Mouse (Mus musculus): Measurements from ENCODE around the gene D630003M21Rik. TPM values are rescaled to one million over a fixed set of nuclear protein-coding genes. Genes with fewer than 3 reads are reported as not detected.

D630003M21Rik gene
- total RNA-seq, 2 experiments from 2014 or later, result 3.8 to 4.8 TPM

DNA sequence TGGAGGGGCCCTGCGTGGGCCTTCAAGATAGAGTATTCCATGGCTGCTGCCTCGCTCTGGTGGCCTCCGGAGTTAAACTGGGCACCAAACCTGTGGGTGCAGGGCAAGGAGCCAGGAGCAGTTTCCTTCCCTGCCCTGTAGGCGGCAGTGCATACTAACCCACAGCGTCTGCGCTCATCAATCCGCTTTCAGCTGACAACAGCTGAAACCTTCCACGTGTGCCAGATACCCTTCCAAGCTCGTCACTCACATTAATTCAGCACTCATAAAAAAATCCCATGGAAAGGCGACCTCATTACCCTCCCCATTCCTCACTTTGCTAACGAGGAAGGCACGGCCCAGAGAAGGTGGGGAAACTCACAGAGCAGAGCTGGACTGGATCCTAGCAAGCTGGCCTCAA is 21.2 kb downstream of the D630003M21Rik start:
- intact Hi-C loops (cut with DNase I), result loop anchor here (5.0 kb wide), 2 partner anchors 49 to 139 kb away; partner anchors contain the start of gene Bpi
- peak; percentile 73 to 76 for DNase-seq (ENCODE audit: low spot score in 2 of 2)

DNA sequence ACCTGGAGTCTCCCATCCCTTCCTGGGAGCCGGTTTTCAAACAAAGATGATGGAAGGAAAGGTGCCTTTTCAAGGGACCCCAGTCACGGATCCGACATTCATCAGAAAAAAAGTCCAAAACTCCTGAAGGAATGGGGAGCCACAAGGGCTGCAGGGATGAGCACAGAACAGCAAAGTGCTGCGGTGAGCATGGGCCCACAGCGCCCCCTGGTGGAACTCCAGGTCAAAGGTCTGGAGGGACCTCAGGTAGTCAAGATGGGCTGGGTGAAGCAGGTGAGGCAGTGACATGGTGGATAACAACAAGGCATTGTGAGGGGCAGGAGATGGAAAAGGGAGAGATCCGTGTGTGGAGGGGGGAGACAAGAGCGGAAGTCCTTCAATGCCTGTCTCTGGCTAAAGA is 24.9 kb downstream of the D630003M21Rik start:
- intact Hi-C loops (cut with DNase I), result loop anchor here (2.0 to 5.0 kb wide), 3 partner anchors 97 to 599 kb away; no protein-coding TSS in a partner anchor
- DNase-seq (ENCODE audit: low spot score in 2 of 2), result peak; percentile 62 to 83

DNA sequence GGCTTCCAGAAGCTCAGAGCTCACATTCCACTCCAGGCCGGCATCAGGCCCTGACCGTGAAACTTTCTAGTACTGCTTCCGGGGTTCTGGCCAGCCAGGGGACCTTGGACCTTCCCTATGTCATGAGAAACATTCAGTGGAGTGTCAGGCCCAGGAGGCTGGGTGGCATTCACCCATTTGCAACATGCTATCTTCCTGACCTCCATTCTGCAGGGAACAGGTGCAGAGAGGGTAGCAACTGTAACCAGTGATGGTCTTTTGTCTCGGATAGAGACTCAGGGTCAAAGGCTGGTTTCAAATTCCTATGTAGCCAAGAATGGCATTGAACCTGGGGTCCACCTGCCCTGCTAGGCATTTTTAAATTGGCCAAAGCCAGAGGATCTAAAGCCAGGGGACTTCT is 25.3 kb downstream of the D630003M21Rik start:
- intact Hi-C loops (cut with DNase I), result loop anchor here (2.0 to 5.0 kb wide), 3 partner anchors 96 to 599 kb away; no protein-coding TSS in a partner anchor
- no peak for DNase-seq (ENCODE audit: low spot score in 2 of 2)

DNA sequence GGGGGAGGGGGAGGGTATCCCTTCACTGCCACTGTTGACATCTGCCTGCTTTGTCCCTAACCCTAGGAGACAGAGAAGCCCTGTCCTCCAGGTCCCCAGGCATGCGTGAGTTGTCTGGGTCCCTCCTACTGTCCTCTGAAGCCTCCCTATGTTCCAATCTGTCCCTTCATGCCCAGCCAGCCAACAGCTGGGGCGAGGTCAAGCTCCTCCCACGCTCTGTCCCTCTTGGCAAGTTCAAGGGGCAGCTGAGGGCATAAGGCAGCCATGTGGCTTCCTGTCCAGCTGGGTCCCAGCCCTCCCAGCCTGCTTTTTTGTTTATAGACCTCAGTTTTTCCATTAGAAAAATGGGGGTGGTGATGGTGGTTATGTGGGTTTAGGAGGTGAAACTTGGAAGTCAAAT is 29.7 kb downstream of the D630003M21Rik start:
- intact Hi-C loops (cut with DNase I), result no loop called here
- no peak for DNase-seq (ENCODE audit: low spot score in 2 of 2)

- intact Hi-C loops (cut with DNase I), result no loop called here
These were observed 30.2 kb downstream of the D630003M21Rik start for GRCm38 (mm10) chr2:158198861-158199260.

GRCm38 (mm10) chr2:158197971-158198370 is 31.1 kb downstream of the D630003M21Rik start:
- DNase-seq (ENCODE audit: low spot score in 2 of 2), result no peak
- intact Hi-C loops (cut with DNase I), result no loop called here

More at GRCm38 (mm10) chr2:158198861-158199260, 30.2 kb downstream of the D630003M21Rik start:
- no peak for DNase-seq (ENCODE audit: low spot score in 2 of 2)

GRCm38 (mm10) chr2:158194945-158195640 is 33.9 kb downstream of the D630003M21Rik start:
- intact Hi-C loops (cut with DNase I), result loop anchor here (5.0 kb wide), 1 partner anchor 133 kb away; no protein-coding TSS in a partner anchor
- DNase-seq (ENCODE audit: low spot score in 2 of 2), result peak; percentile 61 to 81

DNA sequence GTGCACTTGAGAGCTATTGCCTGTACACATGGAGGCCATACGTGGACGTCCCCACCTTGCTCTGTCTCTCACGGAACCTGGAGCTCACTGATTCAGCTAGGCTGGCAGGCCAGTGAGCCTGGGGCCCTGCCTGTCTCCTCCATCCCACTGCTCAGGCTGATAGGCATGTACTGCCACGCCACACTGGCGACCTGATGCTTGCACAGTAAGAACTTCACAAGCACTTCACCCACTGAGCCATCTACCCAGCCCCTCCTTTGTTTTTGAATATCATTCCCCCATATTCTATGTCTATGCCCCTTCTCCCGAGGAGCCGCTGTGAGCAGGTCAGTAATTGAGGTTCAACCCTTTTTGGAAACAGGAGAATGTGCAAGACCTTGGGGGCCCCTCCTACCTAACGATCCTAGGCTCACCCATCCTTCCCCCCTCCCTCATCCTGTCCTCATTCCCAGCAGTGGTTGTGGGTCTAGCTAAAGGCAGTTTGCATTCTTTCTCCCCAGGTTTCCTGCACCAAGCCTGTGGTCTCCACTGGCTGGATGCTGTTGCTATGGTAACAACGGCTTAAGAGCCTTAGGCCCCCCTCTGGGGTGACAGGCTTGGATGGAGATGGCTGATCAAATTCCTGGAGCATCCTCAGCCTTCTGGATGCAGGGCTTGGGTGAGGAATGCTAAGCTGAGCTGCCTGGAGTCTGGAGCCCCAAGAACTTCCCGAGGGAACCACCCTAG is 35.2 kb downstream of the D630003M21Rik start:
- intact Hi-C loops (cut with DNase I), result loop anchor here (5.0 kb wide), 1 partner anchor 131 kb away; no protein-coding TSS in a partner anchor
- DNase-seq (ENCODE audit: low spot score in 2 of 2), result no peak

GRCm38 (mm10) chr2:158191098-158191497 is 37.9 kb downstream of the D630003M21Rik start:
- intact Hi-C loops (cut with DNase I), result loop anchor here (5.0 kb wide), 1 partner anchor 129 kb away; no protein-coding TSS in a partner anchor
- DNase-seq (ENCODE audit: low spot score in 2 of 2), result peak; percentile 18 to 44

DNA sequence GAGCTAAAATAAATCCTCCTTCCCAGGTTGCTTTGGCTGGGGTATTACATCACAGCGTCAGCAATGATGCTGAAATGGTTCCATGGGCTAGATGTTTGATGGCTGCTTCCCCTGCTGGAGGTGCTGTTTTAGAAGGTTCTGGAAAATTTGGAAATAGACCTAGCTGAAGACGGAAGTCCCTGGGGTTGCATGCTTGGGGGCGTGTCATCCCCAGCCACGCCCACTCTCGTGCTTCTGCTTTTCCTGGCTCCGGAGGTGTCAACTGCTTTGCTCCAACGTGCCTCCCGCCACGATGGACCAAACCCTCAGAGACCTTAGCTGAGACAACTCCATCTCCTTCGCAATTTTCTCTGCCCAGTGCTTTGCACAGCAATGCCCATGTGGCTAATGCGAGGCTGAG is 39.6 kb downstream of the D630003M21Rik start:
- DNase-seq (ENCODE audit: low spot score in 2 of 2), result no peak
- intact Hi-C loops (cut with DNase I), result no loop called here

GRCm38 (mm10) chr2:158186206-158186871 is 42.7 kb downstream of the D630003M21Rik start:
- no peak for DNase-seq (ENCODE audit: low spot score in 2 of 2)
- intact Hi-C loops (cut with DNase I), result no loop called here

DNA sequence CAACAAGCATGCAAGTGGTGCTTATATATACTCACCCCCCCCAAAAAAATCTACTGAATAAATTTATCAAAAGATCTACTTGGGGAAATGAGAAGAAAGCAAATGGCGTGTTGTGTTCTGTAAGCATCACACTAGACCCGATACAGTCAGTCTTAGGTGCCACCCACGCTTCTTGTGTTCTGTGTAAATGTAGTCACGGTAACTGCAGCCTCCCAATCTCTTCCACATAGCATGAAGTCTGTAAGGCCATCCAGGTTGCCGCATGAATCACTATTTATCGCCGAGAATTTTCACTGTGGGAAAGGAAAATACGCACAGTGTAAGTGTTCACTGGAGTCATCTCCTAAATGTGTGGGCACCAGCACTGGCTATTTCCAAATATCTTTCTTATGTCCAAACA is 45.8 kb downstream of the D630003M21Rik start:
- DNase-seq (ENCODE audit: low spot score in 2 of 2), result peak in 1 of 2 experiments; percentile 54
- intact Hi-C loops (cut with DNase I), result loop anchor here (5.0 kb wide), 1 partner anchor 71 kb away; no protein-coding TSS in a partner anchor

DNA sequence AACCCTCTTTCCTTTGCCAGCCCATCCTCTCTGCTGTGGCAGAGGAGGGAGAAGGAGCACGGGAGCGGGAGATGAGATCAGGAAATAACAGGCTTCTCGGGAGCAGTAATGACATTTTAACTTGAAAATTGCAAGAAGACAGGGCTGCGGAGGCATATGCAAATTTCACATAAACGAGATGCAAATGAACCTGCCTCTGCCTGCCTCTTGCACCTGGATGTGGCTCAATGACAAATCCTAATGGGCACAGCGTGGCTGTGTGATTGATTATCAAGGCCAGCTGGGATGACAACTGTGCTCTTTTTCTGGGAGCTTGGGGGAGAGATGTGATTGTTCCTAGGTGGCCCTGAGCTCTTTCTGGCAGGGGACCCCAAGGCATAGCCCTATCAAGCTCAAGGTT is 47.1 kb downstream of the D630003M21Rik start:
- DNase-seq (ENCODE audit: low spot score in 2 of 2), result peak in 1 of 2 experiments; percentile 34
- intact Hi-C loops (cut with DNase I), result loop anchor here (5.0 kb wide), 1 partner anchor 70 kb away; no protein-coding TSS in a partner anchor

DNA sequence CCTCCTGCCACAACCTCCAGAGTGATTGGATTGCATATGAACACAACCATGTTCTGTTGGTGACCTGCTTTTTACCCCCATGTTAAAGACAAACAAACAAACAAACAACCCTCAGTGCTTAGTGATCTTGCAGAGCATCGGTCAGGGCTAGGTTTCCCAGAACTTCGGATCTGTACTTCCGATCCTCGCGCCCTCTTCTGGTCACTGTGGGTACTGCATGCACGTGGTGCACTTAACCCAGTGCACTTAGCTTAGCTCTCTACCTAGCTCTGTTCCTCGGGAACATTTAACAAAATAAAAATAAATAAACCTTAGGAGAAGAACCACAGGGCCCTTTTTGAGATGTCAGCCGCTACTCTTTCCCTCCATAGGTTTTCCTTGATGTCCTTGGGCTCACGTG is 48.2 kb downstream of the D630003M21Rik start:
- DNase-seq (ENCODE audit: low spot score in 2 of 2), result peak; percentile 54 to 70
- intact Hi-C loops (cut with DNase I), result loop anchor here (5.0 kb wide), 1 partner anchor 68 kb away; no protein-coding TSS in a partner anchor

DNA sequence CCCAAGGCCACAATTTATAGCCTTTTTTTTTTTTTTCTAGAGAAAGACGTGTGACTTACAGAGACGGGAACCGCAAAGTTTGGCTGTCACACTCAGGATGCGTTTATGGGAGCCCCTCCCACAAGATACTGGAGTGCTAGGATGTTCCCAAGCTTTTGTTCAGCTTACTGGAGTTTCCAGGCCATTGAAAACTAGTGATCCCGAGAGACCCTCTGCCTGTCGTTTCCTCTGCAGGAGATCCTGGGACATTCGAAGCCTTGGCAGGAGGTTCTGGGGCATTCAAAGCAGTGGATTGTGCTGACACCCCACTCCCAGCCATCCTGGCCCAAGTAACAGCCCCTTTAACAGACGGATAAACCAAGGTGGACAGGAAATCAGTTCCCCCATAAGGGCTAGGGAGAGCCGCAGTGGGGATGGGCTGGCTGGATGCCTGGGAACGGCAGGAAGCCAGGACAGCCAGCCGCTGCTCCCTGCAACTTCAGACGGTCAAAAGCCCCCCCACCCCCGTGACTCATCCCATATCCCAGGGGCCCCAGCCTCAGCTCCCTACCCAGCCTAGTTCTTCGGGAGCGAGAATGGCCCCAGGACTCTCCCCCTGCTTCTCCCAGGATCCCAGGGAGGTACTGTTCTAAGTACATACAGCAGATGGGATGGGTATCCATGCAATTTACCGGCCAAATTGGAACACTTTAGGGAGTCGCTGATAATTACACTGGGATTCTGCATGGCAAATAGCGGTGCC is 49.5 kb downstream of the D630003M21Rik start:
- no peak for DNase-seq (ENCODE audit: low spot score in 2 of 2)
- intact Hi-C loops (cut with DNase I), result loop anchor here (5.0 kb wide), 1 partner anchor 67 kb away; no protein-coding TSS in a partner anchor

DNA sequence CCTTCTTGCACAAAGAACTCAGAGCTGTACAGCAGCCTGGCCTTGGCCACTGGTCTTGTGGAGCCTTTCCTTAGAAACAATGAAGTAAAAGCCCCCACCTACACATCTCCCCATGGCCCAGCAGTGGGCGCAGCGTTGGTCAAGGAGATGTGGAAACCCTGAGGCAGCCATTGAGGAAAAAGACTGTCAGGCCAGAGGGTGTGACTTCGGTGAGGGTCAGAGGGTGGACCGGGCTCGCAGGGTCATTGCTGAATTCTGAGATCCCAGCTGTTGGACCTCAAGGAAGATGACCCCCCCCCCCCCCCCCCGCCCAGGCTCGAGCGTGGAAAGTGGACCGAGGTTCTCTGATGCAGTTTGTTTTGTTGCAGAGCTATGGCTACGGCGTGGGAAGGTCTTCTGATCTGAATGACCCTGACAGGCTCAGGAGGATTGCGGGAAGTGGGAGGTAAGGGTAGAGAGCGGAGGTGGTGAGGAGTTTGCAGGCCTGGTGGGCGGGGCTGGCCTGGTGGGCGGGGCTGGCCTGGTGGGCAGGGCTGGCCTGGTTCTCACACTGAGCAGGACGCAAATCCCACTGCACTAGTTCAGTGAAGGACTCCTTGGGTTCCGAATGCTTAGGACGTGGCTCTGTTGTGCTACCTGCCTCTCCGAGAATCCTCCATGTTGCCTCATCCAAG is 50.2 kb downstream of the D630003M21Rik start:
- no peak for DNase-seq (ENCODE audit: low spot score in 2 of 2)
- intact Hi-C loops (cut with DNase I), result no loop called here

- no peak for DNase-seq (ENCODE audit: low spot score in 2 of 2)
- intact Hi-C loops (cut with DNase I), result no loop called here
These were observed 50.9 kb downstream of the D630003M21Rik start for GRCm38 (mm10) chr2:158178139-158178538.

DNA sequence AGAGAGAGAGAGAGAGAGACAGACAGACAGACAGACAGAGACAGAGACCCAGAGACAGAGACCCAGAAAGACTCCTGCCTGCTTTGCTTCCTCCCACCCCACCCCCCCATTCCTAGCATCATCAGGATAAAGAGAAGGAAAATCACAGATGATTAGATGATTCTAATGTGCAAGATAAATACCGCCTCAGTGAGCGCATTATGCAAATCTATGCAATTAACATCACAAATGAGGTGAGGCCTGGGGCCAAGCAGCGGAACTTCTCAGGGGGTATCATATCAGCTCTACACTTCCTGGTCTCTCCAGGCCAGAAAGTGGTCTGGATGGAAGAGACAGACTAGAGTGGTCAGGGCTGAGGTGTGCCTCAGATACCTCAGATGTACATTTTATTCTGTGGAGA is 51.4 kb downstream of the D630003M21Rik start:
- no peak for DNase-seq (ENCODE audit: low spot score in 2 of 2)
- intact Hi-C loops (cut with DNase I), result no loop called here

Measured in left cerebral cortex, postnatal 14 days (tissue).